Mouse (Mus musculus) stomach, embryonic 15.5 days (tissue): ENCODE data around the gene Rsl1d1. TPM values are rescaled to one million over a fixed set of nuclear protein-coding genes. Genes with fewer than 3 reads are reported as not detected.
"Not testable (repeated sequence)": the region's sequence is repeated elsewhere in the genome, so short reads cannot be mapped to it uniquely, and the experiment has no call there.

Source experiments
- ATAC-seq: fragments of 200-750 bp; cut with Nextera tagmentation; 2 replicates; pipeline ENCODE4 v1.8.0; 2017; ENCODE audit warnings: low read depth, moderate number of reproducible peaks, moderate TSS enrichment; ENCODE audit not compliant: insufficient read depth, low FRiP score
- H3K27ac ChIP-seq: fragments of 300-500 bp; sonication (generic); 2 replicates; pipeline ENCODE4 v1.5.1; 2015; ENCODE audit warnings: mild to moderate bottlenecking, inconsistent platforms
- H3K27me3 ChIP-seq: fragments of 300-500 bp; sonication (generic); replicated peaks from 2 replicates; pipeline ENCODE4 v1.6.1; 2015; ENCODE audit warnings: inconsistent platforms
- H3K36me3 ChIP-seq: fragments of 300-500 bp; sonication (generic); 2 replicates; pipeline ENCODE4 v1.6.1; 2015; ENCODE audit warnings: inconsistent platforms
- H3K4me1 ChIP-seq: fragments of 300-500 bp; sonication (generic); 2 replicates; pipeline ENCODE4 v1.6.1; 2015; ENCODE audit warnings: inconsistent platforms
- H3K4me2 ChIP-seq: fragments of 300-500 bp; sonication (generic); 2 replicates; pipeline ENCODE4 v1.6.1; 2015; ENCODE audit warnings: mild to moderate bottlenecking, inconsistent platforms
- H3K4me3 ChIP-seq: fragments of 300-500 bp; sonication (generic); replicated peaks from 2 replicates; pipeline ENCODE4 v1.5.1; 2015; ENCODE audit warnings: inconsistent platforms
- H3K9ac ChIP-seq: fragments of 300-500 bp; sonication (generic); 2 replicates; pipeline ENCODE4 v1.6.1; 2015; ENCODE audit warnings: inconsistent platforms
- H3K9me3 ChIP-seq: fragments of 300-500 bp; sonication (generic); 2 replicates; pipeline ENCODE4 v1.6.1; 2016; ENCODE audit warnings: inconsistent platforms
- WGBS: fragments of 180-500 bp; shearing (Covaris S2); methylation state at CpG from one replicate; pipeline ENCODE4 v1.1.7; 2015; 5-methylcytosine and 5-hydroxymethylcytosine counted together
- polyA plus RNA-seq: library from polyadenylated mRNA; unstranded; fragments of >200 nt; fragmentation: Nextera tagmentation; extraction: Ambion mirVana; gene quantifications from 2 replicates; pipeline ENCODE4 v1.2.1, GENCODE M21; 2015

Rsl1d1 gene
- polyA plus RNA-seq, 1 experiment from 2014 or later = 166 TPM

DNA sequence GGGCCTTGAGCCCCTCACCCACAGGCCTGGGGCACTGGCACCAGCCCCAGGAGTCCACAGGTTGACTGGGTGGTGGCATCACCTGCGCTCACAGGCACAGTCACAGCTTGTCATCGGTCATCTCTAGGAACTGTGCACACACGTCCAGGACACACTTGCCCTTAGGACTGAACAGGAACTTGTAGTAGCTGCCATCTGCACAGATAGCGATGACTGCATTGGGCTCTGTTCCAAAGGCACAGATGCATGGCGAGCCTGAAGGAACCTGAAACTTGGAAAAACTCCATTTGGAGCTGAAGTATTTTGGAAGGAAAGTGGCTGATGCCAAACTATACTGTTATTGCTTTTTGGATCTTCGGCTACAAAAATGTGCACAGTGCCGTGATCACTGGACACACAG is 13.0 kb downstream of the Rsl1d1 start:
- Histone ChIP-seq H3K4me2 (no peak overlapping the region), H3K9ac (no peak overlapping the region), H3K9me3 (no peaks in the 10 kb centered on the region), H3K36me3 (peaks cover 26% of the 10 kb centered on the region), H3K4me3 (no peak overlapping the region), H3K4me1 (no peaks in the 10 kb centered on the region), H3K27ac (no peak overlapping the region), H3K27me3 (no peaks in the 10 kb centered on the region)
- ATAC-seq = no peak
- WGBS = 85% methylated on average over 7 of the region's 7 CpGs

DNA sequence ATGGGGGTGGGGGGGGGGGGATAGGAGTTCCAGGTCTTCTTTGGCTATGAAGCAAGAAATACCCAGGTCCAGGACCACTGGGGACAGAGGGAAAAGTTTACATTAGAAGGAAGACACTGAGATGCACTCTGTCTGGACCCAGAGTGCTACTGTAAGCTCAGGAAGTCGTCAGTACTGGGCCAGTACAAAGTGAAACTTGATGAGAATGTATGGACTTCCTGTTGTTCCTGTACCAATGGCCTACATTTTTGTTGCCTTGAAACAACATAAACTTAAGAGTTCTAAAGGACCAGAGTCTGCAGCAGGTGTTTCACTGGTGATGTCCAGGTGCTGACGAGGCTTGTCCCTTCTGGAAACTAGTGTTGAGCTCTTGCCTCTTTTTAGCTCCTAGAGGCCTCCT is 25.7 kb downstream of the Rsl1d1 start:
- no peak overlapping the region for H3K4me2 ChIP-seq
- no peak for ATAC-seq
- H3K27ac ChIP-seq = no peak overlapping the region
- H3K4me3 ChIP-seq = no peak overlapping the region
- 59% methylated on average over 2 of the region's 2 CpGs for WGBS
- H3K36me3 ChIP-seq = no peaks in the 10 kb centered on the region
- H3K27me3 ChIP-seq = no peaks in the 10 kb centered on the region
- 0 out of 2 replicates have a peak, but pooled peaks cover 4% of the 10 kb centered on the region for H3K4me1 ChIP-seq
- no peaks in the 10 kb centered on the region for H3K9me3 ChIP-seq
- H3K9ac ChIP-seq = no peak overlapping the region

DNA sequence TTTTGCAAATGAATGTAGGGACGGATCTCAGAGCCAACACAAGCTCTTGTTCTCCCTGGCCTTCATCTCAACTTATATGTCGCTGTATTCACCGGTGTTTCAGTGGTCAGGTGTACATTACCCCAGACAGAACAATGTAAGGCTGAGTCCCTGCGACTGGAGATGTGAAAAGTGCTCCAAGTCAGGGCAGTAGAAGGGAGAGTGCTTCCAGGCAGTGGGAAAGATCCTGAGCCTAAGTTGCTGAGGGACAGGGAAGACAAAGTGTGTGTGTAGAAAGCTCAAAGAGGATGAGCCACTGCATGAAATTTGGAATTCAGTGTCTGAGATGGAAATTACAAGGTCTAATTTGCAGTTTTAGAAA is 26.3 kb downstream of the Rsl1d1 start:
- no peaks in the 10 kb centered on the region for H3K36me3 ChIP-seq
- no peaks in the 10 kb centered on the region for H3K9me3 ChIP-seq
- peak overlapping the region; percentile 74 for H3K4me2 ChIP-seq
- H3K9ac ChIP-seq = peak overlapping the region; percentile 27; the same call in 1 of the 2 replicates
- WGBS = 3% methylated on average over 4 of the region's 4 CpGs
- H3K27ac ChIP-seq = peak overlapping the region; percentile 70; the same call in 1 of the 2 replicates
- peak overlapping the region; percentile 77 for H3K4me3 ChIP-seq
- H3K27me3 ChIP-seq = no peaks in the 10 kb centered on the region
- H3K4me1 ChIP-seq = 0 out of 2 replicates have a peak, but pooled peaks cover 4% of the 10 kb centered on the region
- no peak for ATAC-seq

DNA sequence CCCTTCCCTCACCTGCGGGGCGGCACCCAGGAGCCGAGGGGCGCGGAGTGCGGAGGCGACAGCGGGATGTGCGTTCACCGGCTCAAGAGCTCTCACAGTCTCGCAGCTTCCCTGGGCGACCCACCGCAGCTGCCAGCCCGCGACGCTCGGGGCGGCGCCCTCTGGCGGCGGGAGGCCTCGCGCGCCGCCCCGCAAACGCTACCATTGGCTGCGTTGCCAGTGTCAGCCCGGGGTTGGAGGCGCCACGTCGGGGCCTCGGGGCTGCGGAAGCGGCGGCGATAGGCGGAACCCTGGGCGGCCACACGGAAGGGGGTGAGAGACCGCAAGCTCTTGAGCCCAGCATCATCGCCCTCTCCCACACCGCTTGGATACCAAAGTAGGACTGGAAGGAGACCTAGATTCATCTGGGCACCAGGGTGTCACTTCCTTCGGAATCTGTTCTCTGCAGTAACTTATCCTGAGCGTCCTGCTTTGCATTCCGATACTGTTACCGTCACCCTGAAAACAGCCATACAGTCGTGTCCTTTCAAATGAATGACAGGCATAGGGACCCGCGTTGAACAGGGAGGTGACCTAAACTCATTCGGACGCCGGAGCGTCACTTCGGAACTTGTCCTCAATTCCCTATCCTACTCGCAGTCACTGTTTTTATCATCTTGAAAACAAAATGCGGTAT is 26.8 kb downstream of the Rsl1d1 start, which contains the start of gene Zc3h7a:
Gene Zc3h7a (minus strand): TSS at position 186 of the 676 bp plus-strand sequence.
- 0 out of 2 replicates have a peak, but pooled peaks cover 4% of the 10 kb centered on the region for H3K4me1 ChIP-seq
- no peaks in the 10 kb centered on the region for H3K36me3 ChIP-seq
- H3K27me3 ChIP-seq = no peaks in the 10 kb centered on the region
- peak within 1 kb of the TSS; percentile 71 for H3K27ac ChIP-seq
- peak within 1 kb of the TSS; percentile 74 for H3K4me2 ChIP-seq
- H3K9ac ChIP-seq = peak within 1 kb of the TSS; percentile 27
- WGBS = under 1% methylated on average over 56 of the region's 57 CpGs
- H3K9me3 ChIP-seq = no peaks in the 10 kb centered on the region
- peak; percentile 96 for ATAC-seq
- H3K4me3 ChIP-seq = peak within 1 kb of the TSS; percentile 77

GRCm38 (mm10) chr16:11175489-11176207 is 27.5 kb downstream of the Rsl1d1 start:
- H3K36me3 ChIP-seq = 0 out of 2 replicates have a peak, but pooled peaks cover under 1% of the 10 kb centered on the region
- H3K27me3 ChIP-seq = no peaks in the 10 kb centered on the region
- WGBS = under 1% methylated on average over 59 of the region's 72 CpGs
- H3K9ac ChIP-seq = peak overlapping the region; percentile 20
- peak; percentile 74 for ATAC-seq
- H3K4me1 ChIP-seq = 0 out of 2 replicates have a peak, but pooled peaks cover 4% of the 10 kb centered on the region
- peak overlapping the region; percentile 71 for H3K27ac ChIP-seq
- H3K4me2 ChIP-seq = peak overlapping the region; percentile 74
- H3K9me3 ChIP-seq = no peaks in the 10 kb centered on the region
- H3K4me3 ChIP-seq = peak overlapping the region; percentile 77

GRCm38 (mm10) chr16:11175100-11175488 is 28.0 kb downstream of the Rsl1d1 start:
- peak overlapping the region; percentile 71 for H3K27ac ChIP-seq
- H3K4me3 ChIP-seq = peak overlapping the region; percentile 77
- no peak for ATAC-seq
- WGBS = 10% methylated on average over 9 of the region's 9 CpGs
- H3K4me2 ChIP-seq = peak overlapping the region; percentile 74
- H3K4me1 ChIP-seq = peaks cover 4% of the 10 kb centered on the region; the same call in 1 of the 2 replicates
- no peaks in the 10 kb centered on the region for H3K9me3 ChIP-seq
- H3K9ac ChIP-seq = no peak overlapping the region
- 0 out of 2 replicates have a peak, but pooled peaks cover 2% of the 10 kb centered on the region for H3K36me3 ChIP-seq
- no peaks in the 10 kb centered on the region for H3K27me3 ChIP-seq

- WGBS = 10% methylated on average over 10 of the region's 10 CpGs
- H3K27ac ChIP-seq = peak overlapping the region; percentile 71
Observed at GRCm38 (mm10) chr16:11174671-11175081, 28.5 kb downstream of the Rsl1d1 start.

GRCm38 (mm10) chr16:11171679-11172078 is 31.5 kb downstream of the Rsl1d1 start:
- H3K9me3 ChIP-seq = no peaks in the 10 kb centered on the region
- 0 out of 2 replicates have a peak, but pooled peaks cover 2% of the 10 kb centered on the region for H3K36me3 ChIP-seq
- WGBS = 82% methylated on average over 6 of the region's 6 CpGs
- no peak overlapping the region for H3K4me3 ChIP-seq
- H3K27ac ChIP-seq = no peak overlapping the region
- no peak for ATAC-seq
- H3K4me1 ChIP-seq = no peaks in the 10 kb centered on the region; the same call in 1 of the 2 replicates
- no peak overlapping the region for H3K4me2 ChIP-seq
- no peak overlapping the region for H3K9ac ChIP-seq
- no peaks in the 10 kb centered on the region for H3K27me3 ChIP-seq

More at GRCm38 (mm10) chr16:11174671-11175081, 28.5 kb downstream of the Rsl1d1 start:
- Histone ChIP-seq H3K4me1 (peaks cover 4% of the 10 kb centered on the region; the same call in 1 of the 2 replicates), H3K9ac (no peak overlapping the region), H3K36me3 (0 out of 2 replicates have a peak, but pooled peaks cover 2% of the 10 kb centered on the region), H3K9me3 (no peaks in the 10 kb centered on the region), H3K4me3 (peak overlapping the region; percentile 77), H3K4me2 (peak overlapping the region; percentile 74), H3K27me3 (no peaks in the 10 kb centered on the region)
- no peak for ATAC-seq

DNA sequence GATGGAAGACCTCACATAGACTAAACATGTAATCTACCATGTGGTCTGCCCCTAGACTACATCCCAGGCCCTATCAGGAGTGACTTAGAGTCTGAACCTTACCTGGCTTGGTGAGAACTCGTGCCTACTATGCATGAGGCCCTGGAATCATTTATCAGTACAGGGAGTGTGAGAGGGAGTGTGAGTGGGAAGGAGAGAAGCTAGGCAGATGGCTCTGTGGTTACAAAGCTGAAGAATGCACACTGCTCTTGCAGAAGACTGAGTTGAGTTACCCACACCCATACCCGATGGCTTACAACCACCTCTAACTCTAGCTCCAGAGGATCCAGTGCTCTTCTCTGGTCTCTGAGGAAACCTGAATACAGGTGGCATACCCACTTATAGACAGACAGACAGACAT is 36.7 kb downstream of the Rsl1d1 start:
- Histone ChIP-seq H3K36me3 (peaks cover 12% of the 10 kb centered on the region; the same call in 1 of the 2 replicates), H3K9ac (no peak overlapping the region), H3K9me3 (no peaks in the 10 kb centered on the region), H3K4me1 (no peaks in the 10 kb centered on the region; the same call in 1 of the 2 replicates), H3K4me2 (no peak overlapping the region), H3K4me3 (no peak overlapping the region), H3K27ac (no peak overlapping the region), H3K27me3 (no peaks in the 10 kb centered on the region)
- WGBS = 75% methylated on average over 2 of the region's 2 CpGs
- ATAC-seq = no peak

DNA sequence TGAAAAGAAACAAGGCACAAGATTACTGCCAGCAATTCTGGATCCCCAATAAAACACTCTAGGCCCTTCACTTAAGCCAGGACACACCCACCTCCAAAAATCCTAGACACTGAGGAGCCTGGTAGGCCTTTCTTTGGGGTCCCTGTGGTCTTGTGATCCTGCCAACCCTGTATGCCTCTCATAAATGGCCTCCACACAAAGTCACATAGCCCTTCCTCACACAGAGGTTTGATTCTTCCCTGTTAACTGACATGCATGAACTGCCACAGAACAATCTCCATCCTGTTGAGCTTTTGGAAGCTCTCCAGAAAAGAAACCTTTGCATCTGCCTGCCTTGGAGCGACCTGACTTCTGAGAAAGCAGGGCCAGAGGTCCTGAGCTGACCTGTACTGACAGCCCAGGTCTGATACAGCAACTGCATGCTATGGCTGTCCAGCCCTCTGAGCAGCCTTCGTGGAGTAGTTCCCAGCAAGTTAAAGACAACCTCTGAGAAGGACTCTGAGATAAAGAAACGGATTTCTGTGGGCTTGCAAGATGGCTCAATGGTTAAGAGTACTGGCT is 38.4 kb downstream of the Rsl1d1 start:
- no peaks in the 10 kb centered on the region for H3K27me3 ChIP-seq
- no peak overlapping the region for H3K4me3 ChIP-seq
- no peaks in the 10 kb centered on the region for H3K4me1 ChIP-seq
- no peak overlapping the region for H3K9ac ChIP-seq
- H3K9me3 ChIP-seq = no peaks in the 10 kb centered on the region
- WGBS = 83% methylated on average over 3 of the region's 3 CpGs
- H3K4me2 ChIP-seq = no peak overlapping the region
- peaks cover 9% of the 10 kb centered on the region; the same call in 1 of the 2 replicates for H3K36me3 ChIP-seq
- no peak for ATAC-seq
- no peak overlapping the region for H3K27ac ChIP-seq

DNA sequence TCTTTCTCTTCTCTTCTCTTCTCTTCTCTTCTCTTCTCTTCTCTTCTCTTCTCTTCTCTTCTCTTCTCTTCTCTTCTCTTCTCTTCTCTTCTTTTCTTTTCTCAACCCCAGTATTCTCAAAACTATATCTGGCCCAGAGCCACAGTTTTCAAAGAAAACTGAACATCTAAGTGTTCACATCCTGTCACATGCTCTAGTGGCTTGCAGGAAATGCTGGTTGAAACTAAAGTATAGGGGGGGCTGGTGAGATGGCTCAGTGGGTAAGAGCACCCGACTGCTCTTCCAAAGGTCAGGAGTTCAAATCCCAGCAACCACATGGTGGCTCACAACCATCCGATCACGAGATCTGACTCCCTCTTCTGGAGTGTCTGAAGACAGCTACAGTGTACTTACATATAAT is 45.4 kb downstream of the Rsl1d1 start:
- ATAC-seq, H3K27me3 ChIP-seq, H3K4me1 ChIP-seq, H3K9me3 ChIP-seq, H3K4me3 ChIP-seq, H3K4me2 ChIP-seq, H3K27ac ChIP-seq, H3K9ac ChIP-seq: not testable (repeated sequence)
- H3K36me3 ChIP-seq = peaks cover 34% of the 10 kb centered on the region
- 66% methylated on average over 3 of the region's 3 CpGs for WGBS

GRCm38 (mm10) chr16:11154500-11154899 is 48.6 kb downstream of the Rsl1d1 start:
- H3K4me2 ChIP-seq = no peak overlapping the region
- H3K27ac ChIP-seq = no peak overlapping the region
- ATAC-seq = no peak
- H3K27me3 ChIP-seq = no peaks in the 10 kb centered on the region
- H3K4me1 ChIP-seq = no peaks in the 10 kb centered on the region
- H3K4me3 ChIP-seq = no peak overlapping the region
- H3K9ac ChIP-seq = no peak overlapping the region
- peaks cover 39% of the 10 kb centered on the region for H3K36me3 ChIP-seq
- H3K9me3 ChIP-seq = no peaks in the 10 kb centered on the region
